Mouse (Mus musculus) midbrain, postnatal 0 days (tissue): ENCODE measurements at regions not wholly inside any gene's neighbourhood (a gene's known extent, or its start where the extent isn't known, plus 50 kb on each side); places are given as distances from the start of the nearest gene placed in this dataset.

ENCODE experiments used
- ATAC-seq: fragments of 200-750 bp; cut with Nextera tagmentation; 2 replicates; pipeline ENCODE4 v1.8.0; 2017; ENCODE audit warnings: moderate number of reproducible peaks, mild to moderate bottlenecking, moderate TSS enrichment, moderate library complexity; ENCODE audit not compliant: low FRiP score
- DNase-seq: peaks from one replicate; pipeline ENCODE4 v3.0.0-alpha.2; 2015; ENCODE audit warnings: low spot score
- H3K27ac ChIP-seq: fragments of 300-500 bp; sonication (generic); 2 replicates; pipeline ENCODE4 v1.5.1; 2014; ENCODE audit warnings: low read depth, mild to moderate bottlenecking, low read length, mixed read lengths
- H3K27me3 ChIP-seq: fragments of 300-500 bp; sonication (generic); 2 replicates; pipeline ENCODE4 v1.6.1; 2014; ENCODE audit warnings: low read length, control low read depth, mixed read lengths; ENCODE audit not compliant: insufficient read depth
- H3K36me3 ChIP-seq: fragments of 300-500 bp; sonication (generic); 2 replicates; pipeline ENCODE4 v1.6.1; 2014; ENCODE audit warnings: low read length, control low read depth, mixed read lengths; ENCODE audit not compliant: insufficient read depth
- H3K4me1 ChIP-seq: fragments of 300-500 bp; sonication (generic); 2 replicates; pipeline ENCODE4 v1.6.1; 2014; ENCODE audit warnings: mild to moderate bottlenecking, control low read depth, antibody characterized with exemption, low read length, mixed read lengths; ENCODE audit not compliant: insufficient read depth
- H3K4me2 ChIP-seq: fragments of 300-500 bp; sonication (generic); 2 replicates; pipeline ENCODE4 v1.6.1; 2014; ENCODE audit warnings: low read depth, mild to moderate bottlenecking, low read length, mixed read lengths; ENCODE audit not compliant: poor library complexity, severe bottlenecking
- H3K4me3 ChIP-seq: fragments of 300-500 bp; sonication (generic); 2 replicates; pipeline ENCODE4 v1.5.1; 2014; ENCODE audit warnings: low read depth, mild to moderate bottlenecking, low read length, moderate library complexity
- H3K9ac ChIP-seq: fragments of 300-500 bp; sonication (generic); replicated peaks from 2 replicates; pipeline ENCODE4 v1.6.1; 2014; ENCODE audit warnings: mild to moderate bottlenecking, low read length, moderate library complexity, mixed read lengths; ENCODE audit not compliant: poor library complexity, severe bottlenecking
- H3K9me3 ChIP-seq: fragments of 300-500 bp; sonication (generic); 2 replicates; pipeline ENCODE4 v1.6.1; 2016; ENCODE audit warnings: low read length, control low read depth
- CTCF ChIP-seq: IDR thresholded peaks from 2 replicates; pipeline ENCODE4 v1.5.1; 2016; ENCODE audit warnings: antibody characterized with exemption, mild to moderate bottlenecking
- WGBS: fragments of 180-500 bp; shearing (Covaris S2); extraction: QIAGEN DNeasy Blood & Tissue Kit; methylation state at CpG from one replicate; pipeline ENCODE4 v1.1.7; 2014; 5-methylcytosine and 5-hydroxymethylcytosine counted together

- Histone ChIP-seq H3K4me2 (no peak overlapping the region), H3K9me3 (no peaks in the 10 kb centered on the region), H3K9ac (no peak overlapping the region), H3K27ac (no peak overlapping the region), H3K4me1 (no peaks in the 10 kb centered on the region), H3K36me3 (no peaks in the 10 kb centered on the region), H3K4me3 (no peak overlapping the region), H3K27me3 (no peaks in the 10 kb centered on the region)
- 71% methylated on average over 4 of the region's 4 CpGs for WGBS
- no peak for TF ChIP-seq CTCF
- DNase-seq (no peak), ATAC-seq (no peak)
These were observed 51.0 kb upstream of the Car12 start for GRCm38 (mm10) chr9:66662443-66662842.
